Mouse (Mus musculus): ENCODE measurements around the gene Hist1h2ag. TPM values are rescaled to one million over a fixed set of nuclear protein-coding genes. Genes with fewer than 3 reads are reported as not detected.
A peak's percentile ranks its signal among the peaks of the same experiment; 100 is the strongest.
"Not testable (repeated sequence)": the region's sequence is repeated elsewhere in the genome, so short reads cannot be mapped to it uniquely, and the experiment has no call there.

Hist1h2ag gene
- polyA plus RNA-seq, 1 experiment from 2014 or later: 42.9 TPM

DNA sequence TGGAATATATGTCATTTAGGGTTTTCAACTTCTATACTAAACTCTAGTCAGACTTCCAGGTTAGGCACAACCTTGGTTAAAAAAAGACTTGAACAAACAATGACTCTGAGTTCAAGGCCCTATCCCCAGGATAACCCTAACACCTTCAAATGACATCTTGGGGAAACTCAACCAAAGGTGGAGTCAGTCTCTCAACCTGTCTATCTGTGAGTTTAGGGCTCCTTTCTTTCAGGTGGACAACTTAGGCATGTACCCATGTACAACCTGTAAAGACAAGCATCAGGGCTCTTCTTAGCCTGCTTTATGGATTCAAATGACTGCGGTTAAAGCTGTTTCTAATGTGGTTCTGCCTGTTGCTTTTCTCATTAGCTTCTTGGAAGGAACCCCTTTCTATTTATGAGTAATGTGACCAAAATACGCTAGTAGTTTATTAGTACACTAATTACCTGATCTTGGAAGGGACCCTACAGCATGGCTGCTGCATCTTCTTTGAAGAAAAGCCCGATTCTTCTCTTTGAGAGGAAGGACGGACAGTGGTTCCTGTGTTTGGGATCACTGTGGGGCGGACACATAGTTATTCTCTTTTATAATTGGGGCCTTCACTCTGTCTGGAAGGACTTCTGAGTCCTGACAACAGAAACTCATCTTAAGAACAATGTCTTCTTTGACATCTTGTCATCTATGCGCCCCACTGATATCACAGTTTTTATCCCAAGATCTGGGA, 1.9 kb upstream of the Hist1h2ag start:
- no peak overlapping the region for H3K4me3 ChIP-seq (replicated peaks)
- ATAC-seq (ENCODE audit: insufficient read depth, low FRiP score, low read depth): no peak
- H3K4me2 ChIP-seq: peak overlapping the region; percentile 62; the same call in 1 of the 2 replicates
- H3K9ac ChIP-seq: no peak overlapping the region
- H3K4me1 ChIP-seq: peaks cover 8% of the 10 kb centered on the region; the same call in 1 of the 2 replicates
- H3K9me3 ChIP-seq: no peaks in the 10 kb centered on the region
- peak overlapping the region; percentile 85 for H3K27ac ChIP-seq
- no peaks in the 10 kb centered on the region for H3K27me3 ChIP-seq (replicated peaks)
- H3K36me3 ChIP-seq: no peaks in the 10 kb centered on the region
- 81% methylated on average over 6 of the region's 6 CpGs for WGBS

DNA sequence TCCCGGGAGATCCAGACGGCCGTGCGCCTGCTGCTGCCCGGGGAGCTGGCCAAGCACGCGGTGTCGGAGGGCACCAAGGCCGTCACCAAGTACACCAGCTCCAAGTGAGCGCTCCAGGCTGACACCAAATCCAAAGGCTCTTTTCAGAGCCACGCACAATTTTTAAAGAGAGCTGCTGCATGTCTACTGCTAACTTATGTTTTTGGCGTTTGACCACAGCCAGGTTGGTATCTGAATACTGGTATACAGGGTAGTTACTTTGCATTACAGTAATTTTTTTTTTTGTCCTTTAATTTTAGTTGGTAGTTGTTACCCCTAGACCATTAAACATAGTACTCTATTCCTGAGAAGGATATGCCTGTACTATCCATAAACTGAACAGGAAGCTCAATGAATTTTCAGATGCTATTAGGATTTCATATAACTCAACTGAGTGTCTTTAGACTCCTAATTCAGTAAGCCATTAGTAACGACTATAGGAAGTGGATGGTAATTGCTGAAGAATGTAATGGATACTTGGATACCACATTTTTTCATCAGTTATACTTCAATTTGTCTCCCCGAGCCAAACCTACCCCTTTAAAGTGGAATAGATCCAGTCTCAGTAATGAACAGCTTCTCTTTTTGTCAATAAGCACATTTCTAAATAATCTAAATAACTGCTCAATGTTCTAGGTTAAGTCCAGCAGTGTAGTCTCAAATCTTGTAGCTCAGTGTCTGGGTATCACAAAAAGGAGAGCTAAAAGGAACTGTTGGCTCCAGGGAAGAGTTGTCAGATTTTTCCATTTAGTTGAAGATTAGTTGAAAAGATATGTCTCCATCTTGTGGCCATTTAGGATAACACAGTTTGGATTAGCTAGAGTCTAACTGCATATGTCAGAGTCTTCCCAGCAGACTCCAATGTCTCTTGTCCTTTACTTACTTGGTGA, 1.0 kb upstream of the Hist1h2ag start:
- H3K4me2 ChIP-seq: peak overlapping the region; percentile 62
- H3K27ac ChIP-seq: peak overlapping the region; percentile 85
- H3K4me3 ChIP-seq (replicated peaks): peak overlapping the region; percentile 39
- H3K4me1 ChIP-seq: peaks cover 8% of the 10 kb centered on the region; the same call in 1 of the 2 replicates
- no peaks in the 10 kb centered on the region for H3K27me3 ChIP-seq (replicated peaks)
- WGBS: under 1% methylated on average over 14 of the region's 14 CpGs
- H3K9ac ChIP-seq: peak overlapping the region; percentile 25; the same call in 1 of the 2 replicates
- no peaks in the 10 kb centered on the region for H3K36me3 ChIP-seq
- no peaks in the 10 kb centered on the region for H3K9me3 ChIP-seq
- peak; percentile 6; the same call in 1 of the 2 replicates for ATAC-seq (ENCODE audit: insufficient read depth, low FRiP score, low read depth)

DNA sequence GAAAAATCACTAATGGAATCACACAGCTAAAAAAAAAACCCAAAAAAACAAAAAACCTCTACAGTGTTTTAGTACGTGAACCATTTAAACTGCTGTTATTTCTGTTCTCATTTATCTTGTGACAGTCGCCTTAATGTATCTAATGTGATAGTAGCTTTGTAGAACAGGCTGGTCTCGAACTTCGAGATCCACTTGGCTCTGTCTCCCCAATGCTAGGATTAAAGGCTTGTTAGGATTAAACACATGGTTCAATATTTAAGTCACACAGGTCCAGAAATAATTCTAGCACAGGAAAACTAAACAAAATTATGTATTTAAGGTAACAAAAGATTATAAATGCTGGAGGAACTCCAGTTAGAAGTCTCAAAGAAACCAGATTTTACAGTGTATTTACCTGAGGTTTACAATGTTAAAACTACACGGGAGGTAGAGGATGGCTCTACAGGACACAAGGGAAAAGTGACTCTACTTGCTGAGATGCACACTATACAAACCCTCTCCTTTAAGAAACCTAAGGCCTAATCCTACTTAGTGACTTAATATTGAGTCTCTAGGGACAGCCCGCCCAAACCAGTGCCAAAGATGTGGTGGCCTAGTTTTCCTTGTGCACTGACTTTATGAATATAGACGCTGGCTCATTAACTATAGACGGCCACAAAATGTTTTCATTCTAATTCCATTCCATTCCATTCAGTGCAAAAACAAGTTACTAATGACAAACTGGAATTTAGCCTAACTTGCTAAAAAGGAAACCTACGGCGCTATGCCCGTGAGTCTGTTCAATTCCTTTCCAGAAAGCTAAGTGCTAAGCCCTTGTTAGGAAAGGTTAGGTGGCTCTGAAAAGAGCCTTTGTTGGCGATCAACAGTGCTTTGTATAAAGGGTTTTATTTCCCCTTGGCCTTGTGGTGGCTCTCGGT, 835 bp downstream of the Hist1h2ag start:
- peak overlapping the region; percentile 79 for H3K4me2 ChIP-seq
- 3% methylated on average over 13 of the region's 13 CpGs for WGBS
- peak overlapping the region; percentile 16; the same call in 1 of the 2 replicates for H3K9ac ChIP-seq
- no peaks in the 10 kb centered on the region for H3K36me3 ChIP-seq
- no peak for ATAC-seq (ENCODE audit: insufficient read depth, low FRiP score, low read depth)
- H3K27me3 ChIP-seq (replicated peaks): no peaks in the 10 kb centered on the region
- peaks cover 8% of the 10 kb centered on the region; the same call in 1 of the 2 replicates for H3K4me1 ChIP-seq
- H3K4me3 ChIP-seq (replicated peaks): peak overlapping the region; percentile 40
- H3K27ac ChIP-seq: peak overlapping the region; percentile 90
- H3K9me3 ChIP-seq: no peaks in the 10 kb centered on the region

DNA sequence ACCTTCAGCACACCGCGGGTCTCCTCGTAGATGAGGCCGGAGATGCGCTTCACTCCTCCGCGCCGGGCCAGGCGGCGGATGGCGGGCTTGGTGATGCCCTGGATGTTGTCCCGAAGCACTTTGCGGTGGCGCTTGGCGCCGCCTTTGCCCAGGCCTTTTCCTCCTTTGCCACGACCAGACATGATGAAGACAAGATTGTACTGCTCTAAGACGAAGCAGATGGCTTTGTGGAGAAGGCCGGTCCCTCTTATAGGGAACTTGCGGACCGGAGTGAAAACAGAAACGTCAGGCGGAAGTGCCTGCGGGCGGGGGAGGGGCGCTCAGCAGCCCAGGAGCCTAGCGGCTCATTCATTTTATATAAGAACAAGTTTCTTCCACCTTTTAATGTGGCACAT, 1.6 kb downstream of the Hist1h2ag start, which contains the start of gene Hist1h4i:
Gene Hist1h4i (minus strand): TSS at position 221 of the 395 bp plus-strand sequence.
- H3K9me3 ChIP-seq; H3K27me3 ChIP-seq (replicated peaks); H3K36me3 ChIP-seq: not testable (repeated sequence)
- peak within 1 kb of the TSS; percentile 45 for H3K4me3 ChIP-seq (replicated peaks)
- H3K4me1 ChIP-seq: peaks cover 15% of the 10 kb centered on the region
- under 1% methylated on average over 27 of the region's 27 CpGs for WGBS
- H3K4me2 ChIP-seq: peak within 1 kb of the TSS; percentile 79
- peak; percentile 64 for ATAC-seq (ENCODE audit: insufficient read depth, low FRiP score, low read depth)
- peak within 1 kb of the TSS; percentile 96 for H3K27ac ChIP-seq
- peak within 1 kb of the TSS; percentile 52 for H3K9ac ChIP-seq

DNA sequence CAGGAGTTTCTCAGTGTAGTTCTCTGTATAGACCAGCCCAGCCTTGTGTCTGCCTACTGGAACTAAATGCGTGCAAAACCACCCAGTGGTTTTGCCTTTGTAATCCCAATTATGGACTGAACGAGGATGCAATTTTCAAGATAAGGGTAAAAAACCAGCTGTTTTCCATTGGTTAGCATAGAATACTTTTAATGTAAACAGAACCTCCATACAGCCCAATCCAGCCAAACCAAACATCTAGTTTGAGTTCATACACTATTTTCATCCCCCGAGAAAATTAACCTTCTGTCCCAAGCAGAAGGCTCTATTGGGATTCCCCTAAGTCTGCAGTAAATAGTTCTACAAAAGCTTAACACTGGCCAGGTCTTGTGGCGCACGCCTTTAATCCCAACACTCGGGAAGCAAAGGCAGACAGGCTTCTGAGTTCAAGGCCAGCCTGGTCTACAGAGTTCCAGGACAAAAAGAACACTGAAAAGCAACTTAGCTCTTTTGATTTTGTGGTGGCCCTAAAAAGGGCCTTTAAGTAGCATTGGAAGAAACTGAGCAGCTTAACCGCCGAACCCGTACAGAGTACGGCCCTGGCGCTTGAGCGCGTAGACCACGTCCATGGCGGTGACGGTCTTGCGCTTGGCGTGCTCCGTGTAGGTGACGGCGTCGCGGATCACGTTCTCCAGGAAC, 2.1 kb downstream of the Hist1h2ag start:
- Histone ChIP-seq H3K36me3 (no peaks in the 10 kb centered on the region), H3K27me3 (replicated peaks) (no peaks in the 10 kb centered on the region), H3K27ac (peak overlapping the region; percentile 96), H3K9ac (peak overlapping the region; percentile 52), H3K9me3 (no peaks in the 10 kb centered on the region), H3K4me1 (peaks cover 15% of the 10 kb centered on the region), H3K4me3 (replicated peaks) (peak overlapping the region; percentile 45), H3K4me2 (peak overlapping the region; percentile 79)
- ATAC-seq (ENCODE audit: insufficient read depth, low FRiP score, low read depth): peak; percentile 4; the same call in 1 of the 2 replicates
- under 1% methylated on average over 24 of the region's 24 CpGs for WGBS

DNA sequence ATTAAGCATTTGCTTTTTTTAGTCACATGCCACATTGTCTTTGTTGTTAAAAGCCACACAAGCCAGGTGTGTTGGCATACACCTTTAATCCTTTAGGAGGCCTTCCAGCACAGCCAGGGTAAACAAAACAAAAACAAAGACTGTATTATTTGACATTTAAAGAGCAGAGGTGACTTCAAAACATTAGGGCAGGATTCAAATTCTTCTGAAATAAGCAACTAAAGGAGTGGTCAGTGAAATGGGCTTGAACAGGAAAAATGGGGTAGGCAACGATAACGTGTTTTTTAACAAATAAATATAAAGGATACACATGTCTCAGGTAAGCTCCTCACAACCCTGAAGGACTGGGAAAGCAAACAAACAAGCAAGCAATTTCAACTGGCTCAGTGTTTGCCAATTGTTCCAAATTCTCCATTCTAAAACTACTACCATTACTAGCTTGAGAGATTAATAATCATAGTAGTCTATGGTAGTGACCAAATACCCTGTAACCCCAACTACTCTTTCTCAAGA, 2.7 kb downstream of the Hist1h2ag start:
- WGBS: 7% methylated on average over 2 of the region's 2 CpGs
- no peak overlapping the region; the same call in 1 of the 2 replicates for H3K9ac ChIP-seq

DNA sequence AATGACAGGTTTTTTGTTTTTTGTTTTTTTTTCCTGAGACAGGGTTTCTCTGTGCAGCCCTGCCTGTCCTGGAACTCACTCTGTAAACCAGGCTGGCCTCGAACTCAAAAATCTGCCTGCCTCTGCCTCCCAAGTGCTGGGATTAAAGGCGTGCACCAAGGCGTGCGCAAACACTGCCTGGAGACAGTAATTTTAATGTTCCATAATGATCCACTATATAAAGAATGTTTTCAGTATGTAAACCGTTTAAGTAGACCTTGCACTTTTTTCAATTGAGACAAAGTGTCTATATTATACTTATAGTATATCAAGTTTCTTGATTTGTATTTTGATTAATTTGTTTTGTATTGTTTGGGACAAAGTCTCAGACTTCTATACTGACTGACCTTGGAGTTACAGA, 3.4 kb downstream of the Hist1h2ag start:
- no peak for ATAC-seq (ENCODE audit: insufficient read depth, low FRiP score, low read depth)
- H3K36me3 ChIP-seq: no peaks in the 10 kb centered on the region
- 60% methylated on average over 5 of the region's 5 CpGs for WGBS
- peaks cover 15% of the 10 kb centered on the region for H3K4me1 ChIP-seq
- no peak overlapping the region; the same call in 1 of the 2 replicates for H3K27ac ChIP-seq
- H3K4me2 ChIP-seq: no peak overlapping the region
- no peaks in the 10 kb centered on the region for H3K9me3 ChIP-seq
- H3K4me3 ChIP-seq (replicated peaks): no peak overlapping the region
- H3K27me3 ChIP-seq (replicated peaks): no peaks in the 10 kb centered on the region
- H3K9ac ChIP-seq: no peak overlapping the region

More for the DNA sequence above, 2.7 kb downstream of the Hist1h2ag start:
- Histone ChIP-seq H3K4me1 (peaks cover 15% of the 10 kb centered on the region), H3K4me3 (replicated peaks) (peak overlapping the region; percentile 45), H3K27ac (peak overlapping the region; percentile 96), H3K36me3 (no peaks in the 10 kb centered on the region), H3K9me3 (no peaks in the 10 kb centered on the region), H3K27me3 (replicated peaks) (no peaks in the 10 kb centered on the region), H3K4me2 (peak overlapping the region; percentile 79)
- ATAC-seq (ENCODE audit: insufficient read depth, low FRiP score, low read depth): no peak

DNA sequence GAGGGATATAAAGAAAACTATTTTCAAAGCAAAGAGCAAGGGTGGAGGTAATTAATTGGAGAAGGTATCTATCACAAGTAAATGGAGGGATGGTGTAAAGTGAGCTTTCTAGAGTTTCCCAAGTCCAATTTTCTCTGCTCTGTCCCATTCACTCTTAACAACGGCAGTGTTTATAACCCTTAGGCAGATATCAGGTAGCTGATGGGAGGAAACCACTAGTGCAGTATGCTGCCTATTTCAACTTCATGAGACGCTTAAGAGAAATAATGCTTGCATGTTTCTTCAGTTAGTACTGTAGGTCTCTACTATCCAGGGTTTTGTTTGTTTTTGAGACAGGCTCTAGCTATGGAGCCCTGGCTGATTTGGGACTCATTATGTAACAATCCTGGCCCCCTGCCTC, 5.3 kb downstream of the Hist1h2ag start:
- Histone ChIP-seq H3K27me3 (replicated peaks) (no peaks in the 10 kb centered on the region), H3K9ac (no peak overlapping the region), H3K4me2 (no peak overlapping the region), H3K4me3 (replicated peaks) (no peak overlapping the region), H3K9me3 (no peaks in the 10 kb centered on the region), H3K36me3 (no peaks in the 10 kb centered on the region), H3K27ac (peak overlapping the region; percentile 88), H3K4me1 (peaks cover 15% of the 10 kb centered on the region)
- 62% methylated on average over 2 of the region's 2 CpGs for WGBS
- ATAC-seq (ENCODE audit: insufficient read depth, low FRiP score, low read depth): no peak

DNA sequence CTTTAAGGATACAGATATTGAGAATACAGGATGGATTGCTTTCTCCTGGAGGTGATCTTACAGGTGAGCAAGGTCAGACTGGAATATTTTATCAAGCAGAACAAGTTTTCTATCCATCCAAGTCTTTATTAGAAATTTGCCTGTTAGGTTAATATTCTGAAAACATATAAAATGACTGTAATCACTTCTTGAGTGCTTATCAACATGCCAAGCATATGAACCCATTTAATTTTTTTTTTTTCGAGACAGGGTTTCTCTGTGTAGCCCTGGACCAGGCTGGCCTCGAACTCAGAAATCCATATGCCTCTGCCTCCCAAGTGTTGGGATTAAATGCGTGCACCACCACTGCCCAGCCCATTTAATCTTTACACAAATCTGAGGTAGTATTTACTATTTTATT, 5.8 kb downstream of the Hist1h2ag start:
- Histone ChIP-seq H3K9me3 (no peaks in the 10 kb centered on the region), H3K4me2 (peak overlapping the region; percentile 64), H3K27me3 (replicated peaks) (no peaks in the 10 kb centered on the region), H3K4me1 (peaks cover 12% of the 10 kb centered on the region), H3K27ac (peak overlapping the region; percentile 88), H3K36me3 (no peaks in the 10 kb centered on the region), H3K4me3 (replicated peaks) (peak overlapping the region; percentile 39), H3K9ac (peak overlapping the region; percentile 29; the same call in 1 of the 2 replicates)
- no peak for ATAC-seq (ENCODE audit: insufficient read depth, low FRiP score, low read depth)
- WGBS: 52% methylated on average over 3 of the region's 3 CpGs

DNA sequence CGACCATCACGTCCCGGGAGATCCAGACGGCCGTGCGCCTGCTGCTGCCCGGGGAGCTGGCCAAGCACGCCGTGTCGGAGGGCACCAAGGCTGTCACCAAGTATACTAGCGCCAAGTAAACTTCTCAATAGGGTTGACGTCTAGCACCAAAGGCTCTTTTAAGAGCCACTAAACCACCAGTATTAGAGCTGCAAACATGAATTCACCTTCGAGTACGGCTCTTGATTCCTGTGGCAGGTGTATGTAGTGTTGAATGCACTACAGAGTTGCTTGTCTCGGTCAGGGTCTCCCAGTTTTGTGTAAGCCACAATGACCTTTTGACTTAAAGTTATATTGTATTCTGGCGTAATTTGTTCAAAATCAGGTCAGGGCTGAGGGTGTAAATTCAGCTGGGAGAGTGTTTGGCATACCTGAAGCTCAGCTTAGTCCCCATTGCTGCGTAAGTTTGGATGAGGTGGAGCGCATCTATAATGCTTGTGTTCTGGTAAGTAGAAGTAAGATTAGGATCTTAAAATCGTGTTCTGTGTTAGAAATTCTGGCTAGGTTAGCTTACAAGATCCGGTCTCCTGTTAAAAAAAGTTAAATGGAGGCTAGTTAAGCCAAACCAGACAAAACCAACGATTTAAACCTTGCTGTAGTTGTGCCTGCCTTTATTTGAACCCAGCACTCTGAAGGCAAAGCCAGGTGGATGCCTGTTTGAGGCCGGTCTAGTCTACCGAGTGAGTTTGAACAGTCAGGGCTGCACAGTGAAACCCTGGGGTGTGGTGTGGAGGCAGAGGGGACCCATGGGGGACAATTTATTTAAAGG, 6.4 kb downstream of the Hist1h2ag start:
- H3K27me3 ChIP-seq (replicated peaks): no peaks in the 10 kb centered on the region
- WGBS: 2% methylated on average over 21 of the region's 23 CpGs
- peak overlapping the region; percentile 39 for H3K4me3 ChIP-seq (replicated peaks)
- no peaks in the 10 kb centered on the region for H3K36me3 ChIP-seq
- H3K9ac ChIP-seq: peak overlapping the region; percentile 29
- peak overlapping the region; percentile 64 for H3K4me2 ChIP-seq
- H3K4me1 ChIP-seq: peaks cover 10% of the 10 kb centered on the region
- H3K27ac ChIP-seq: peak overlapping the region; percentile 88
- H3K9me3 ChIP-seq: no peaks in the 10 kb centered on the region
- ATAC-seq (ENCODE audit: insufficient read depth, low FRiP score, low read depth): no peak; the same call in 1 of the 2 replicates
